ENCODE assay signal across 14 mouse cellular contexts in the genomic region with DNA sequence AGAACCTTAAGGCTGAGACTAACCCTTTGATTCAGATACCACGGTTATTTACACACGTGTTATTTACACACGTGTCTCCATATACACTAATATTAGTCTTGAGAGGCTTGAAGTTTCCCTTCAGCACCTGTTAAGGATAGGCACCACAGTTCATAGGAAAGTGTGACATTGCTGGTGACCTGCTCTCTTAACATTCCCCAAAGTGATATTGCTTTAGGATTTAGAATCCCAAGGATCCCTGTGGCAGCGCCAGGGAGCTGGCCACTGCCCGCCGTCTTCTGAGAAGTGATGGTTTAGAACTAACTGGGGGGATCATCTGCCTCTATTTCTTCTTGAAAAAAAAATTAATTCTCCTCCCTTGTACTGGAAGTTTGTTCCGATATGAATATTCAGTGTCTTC.
"Had no signal": no experiment of that assay in that cellular context is flagged by ENCODE, and none has a peak within 500 bp of the region (broad histone marks: within the 10 kb centered on the region; RNA-seq: fewer than 3 reads in every experiment).

No protein-coding gene starts in this region.

- H3K4me3 ChIP-seq: liver, embryonic 13.5 days; liver, embryonic 15.5 days; megakaryocyte, embryonic 14.5 days; midbrain, embryonic 12.5 days; neural tube, embryonic 12.5 days; stomach, embryonic 15.5 days had no signal

- H3K27me3 ChIP-seq: liver, embryonic 13.5 days; liver, embryonic 15.5 days; midbrain, embryonic 12.5 days; neural tube, embryonic 12.5 days; stomach, embryonic 15.5 days had no signal

- H3K9ac ChIP-seq: liver, embryonic 13.5 days; liver, embryonic 15.5 days; liver, postnatal 0 days; midbrain, embryonic 12.5 days; neural tube, embryonic 12.5 days; stomach, embryonic 15.5 days had no signal

- DNase-seq: liver, embryonic 13.5 days; liver, postnatal 0 days; lung, adult 2 months; lung, postnatal 14 days; lung, postnatal 36 days; right cerebral cortex, postnatal 14 days; thymus, adult 2 months; thymus, postnatal 36 days had no signal

- H3K9me3 ChIP-seq: liver, embryonic 13.5 days; liver, embryonic 15.5 days; megakaryocyte, embryonic 14.5 days; midbrain, embryonic 12.5 days; neural tube, embryonic 12.5 days; stomach, embryonic 15.5 days had no signal

- H3K4me1 ChIP-seq: liver, embryonic 13.5 days; liver, embryonic 15.5 days; megakaryocyte, embryonic 14.5 days; stomach, embryonic 15.5 days had no signal

- H3K27ac ChIP-seq: liver, embryonic 13.5 days; liver, embryonic 15.5 days; macrophage; midbrain, embryonic 12.5 days; neural tube, embryonic 12.5 days had no signal

- H3K4me2 ChIP-seq: liver, embryonic 13.5 days; liver, embryonic 15.5 days; midbrain, embryonic 12.5 days had no signal

- ATAC-seq: liver, postnatal 0 days had no signal

- H3K36me3 ChIP-seq: liver, embryonic 13.5 days; liver, embryonic 15.5 days; midbrain, embryonic 12.5 days; neural tube, embryonic 12.5 days; stomach, embryonic 15.5 days had no signal
